Mouse (Mus musculus) ES-Bruce4 (cell line): ENCODE data around the gene Slc25a39.

ENCODE experiments used
- CTCF ChIP-seq: IDR thresholded peaks from one replicate; pipeline ENCODE4 v1.8.1; 2011; ENCODE audit warnings: low read depth, low read length
- EP300 ChIP-seq: IDR thresholded peaks from 2 replicates; pipeline ENCODE4 v1.6.1; 2011; ENCODE audit warnings: low read depth, low read length; ENCODE audit not compliant: insufficient read depth

GRCm38 (mm10) chr11:102444321-102444720 is 36.6 kb upstream of the Slc25a39 start:
- no peak for TF ChIP-seq EP300
- no peak for TF ChIP-seq CTCF
